Mouse (Mus musculus) leukemia stem cell, adult 10-12 weeks (primary cell): ENCODE data around the gene Spock2. TPM values are rescaled to one million over a fixed set of nuclear protein-coding genes. Genes with fewer than 3 reads are reported as not detected.

Source experiments
- polyA plus RNA-seq: library from polyadenylated mRNA; stranded (reverse); fragments of >175 nt; gene quantifications from 2 replicates; pipeline ENCODE4 v1.2.3, GENCODE M21; 2012; ENCODE audit warnings: low replicate concordance

The Spock2 gene
- polyA plus RNA-seq, result 0.32 and 0.72 TPM in 2 replicates

GRCm38 (mm10) chr10:60106146-60106530 is at the start of gene Spock2:
TSS of gene Spock2 (plus strand) at chr10:60106219.

Other genes with a start within 250 kb of the Spock2 start
- gene Dnajb12, start 226.7 kb upstream of the Spock2 start, polyA plus RNA-seq, result 66.1 and 90.9 TPM in 2 replicates
- gene Ddit4, start 154.4 kb upstream of the Spock2 start, polyA plus RNA-seq, result 12.3 and 13.0 TPM in 2 replicates
- gene Ascc1, start 103.4 kb upstream of the Spock2 start, polyA plus RNA-seq, result 20.0 and 44.4 TPM in 2 replicates
- 36.3 and 107 TPM in 2 replicates for gene Anapc16, start 103.1 kb upstream of the Spock2 start, polyA plus RNA-seq
- gene Chst3, start 113.0 kb downstream of the Spock2 start, polyA plus RNA-seq, result 22.8 and 31.1 TPM in 2 replicates
- gene Psap, start 171.4 kb downstream of the Spock2 start, polyA plus RNA-seq, result 307 and 324 TPM in 2 replicates
- gene Vsir, start 240.6 kb downstream of the Spock2 start, polyA plus RNA-seq, result 88.1 and 170 TPM in 2 replicates